Mouse (Mus musculus) lung, embryonic 15.5 days (tissue): ENCODE results near the gene Fgfr2. TPM values are rescaled to one million over a fixed set of nuclear protein-coding genes. Genes with fewer than 3 reads are reported as not detected.
A peak's percentile ranks its signal among the peaks of the same experiment; 100 is the strongest.
"Not testable (repeated sequence)": the region's sequence is repeated elsewhere in the genome, so short reads cannot be mapped to it uniquely, and the experiment has no call there.

ENCODE experiments used
- ATAC-seq: fragments of 200-750 bp; cut with Nextera tagmentation; 2 replicates; pipeline ENCODE4 v1.8.0; 2017; ENCODE audit warnings: moderate number of reproducible peaks, borderline replicate concordance; ENCODE audit not compliant: low FRiP score, low TSS enrichment; ENCODE audit errors: extremely low read depth
- H3K27ac ChIP-seq: fragments of 300-500 bp; sonication (generic); 2 replicates; pipeline ENCODE4 v1.5.1; 2015; ENCODE audit warnings: moderate library complexity, mild to moderate bottlenecking, inconsistent platforms
- H3K27me3 ChIP-seq: fragments of 300-500 bp; sonication (generic); 2 replicates; pipeline ENCODE4 v1.6.1; 2015; ENCODE audit warnings: inconsistent platforms
- H3K36me3 ChIP-seq: fragments of 300-500 bp; sonication (generic); 2 replicates; pipeline ENCODE4 v1.6.1; 2015; ENCODE audit warnings: inconsistent platforms
- H3K4me1 ChIP-seq: fragments of 300-500 bp; sonication (generic); 2 replicates; pipeline ENCODE4 v1.6.1; 2015; ENCODE audit warnings: inconsistent platforms
- H3K4me2 ChIP-seq: fragments of 300-500 bp; sonication (generic); 2 replicates; pipeline ENCODE4 v1.6.1; 2015; ENCODE audit warnings: inconsistent platforms, mild to moderate bottlenecking, moderate library complexity
- H3K4me3 ChIP-seq: fragments of 300-500 bp; sonication (generic); 2 replicates; pipeline ENCODE4 v1.5.1; 2015; ENCODE audit warnings: mild to moderate bottlenecking, inconsistent platforms
- H3K9ac ChIP-seq: fragments of 300-500 bp; sonication (generic); 2 replicates; pipeline ENCODE4 v1.6.1; 2015; ENCODE audit warnings: inconsistent platforms
- H3K9me3 ChIP-seq: fragments of 300-500 bp; sonication (generic); 2 replicates; pipeline ENCODE4 v1.6.1; 2016; ENCODE audit warnings: inconsistent platforms
- WGBS: fragments of 180-500 bp; shearing (Covaris S2); methylation state at CpG from one replicate; pipeline ENCODE4 v1.1.7; 2015; 5-methylcytosine and 5-hydroxymethylcytosine counted together
- polyA plus RNA-seq: library from polyadenylated mRNA; unstranded; fragments of >200 nt; fragmentation: Nextera tagmentation; extraction: Ambion mirVana; gene quantifications from 2 replicates; pipeline ENCODE4 v1.2.1, GENCODE M21; 2015

The Fgfr2 gene
- polyA plus RNA-seq, 1 experiment from 2014 or later = 160 TPM

- not testable (repeated sequence) for H3K27ac ChIP-seq
- 83% methylated on average over 7 of the region's 7 CpGs for WGBS
These were observed 27.5 kb downstream of the Fgfr2 start for GRCm38 (mm10) chr7:133095610-133096009.

GRCm38 (mm10) chr7:133094711-133095495 lies 28.2 kb downstream of the Fgfr2 start:
- Histone ChIP-seq H3K27ac (no peak overlapping the region), H3K36me3 (0 out of 2 replicates have a peak, but pooled peaks cover 2% of the 10 kb centered on the region), H3K4me1 (peaks cover 34% of the 10 kb centered on the region), H3K4me3 (no peak overlapping the region), H3K9ac (no peak overlapping the region), H3K4me2 (no peak overlapping the region), H3K27me3 (no peaks in the 10 kb centered on the region), H3K9me3 (no peaks in the 10 kb centered on the region)
- WGBS = 76% methylated on average over 9 of the region's 9 CpGs
- ATAC-seq = no peak

More at GRCm38 (mm10) chr7:133095610-133096009, 27.5 kb downstream of the Fgfr2 start:
- not testable (repeated sequence) for H3K27me3 ChIP-seq, H3K4me2 ChIP-seq, H3K4me3 ChIP-seq, H3K9ac ChIP-seq, H3K9me3 ChIP-seq, ATAC-seq, H3K36me3 ChIP-seq
- H3K4me1 ChIP-seq = peaks cover 34% of the 10 kb centered on the region

- no peak overlapping the region for H3K4me2 ChIP-seq
- no peak for ATAC-seq
- WGBS = 72% methylated on average over 3 of the region's 3 CpGs
- H3K4me3 ChIP-seq = no peak overlapping the region
- H3K27ac ChIP-seq = no peak overlapping the region
- no peaks in the 10 kb centered on the region for H3K9me3 ChIP-seq
- 0 out of 2 replicates have a peak, but pooled peaks cover 2% of the 10 kb centered on the region for H3K36me3 ChIP-seq
- H3K4me1 ChIP-seq = peaks cover 32% of the 10 kb centered on the region
- no peak overlapping the region for H3K9ac ChIP-seq
- no peaks in the 10 kb centered on the region for H3K27me3 ChIP-seq
These were observed 29.0 kb downstream of the Fgfr2 start for GRCm38 (mm10) chr7:133094161-133094560.

GRCm38 (mm10) chr7:133093731-133094130 lies 29.4 kb downstream of the Fgfr2 start:
- Histone ChIP-seq H3K36me3 (0 out of 2 replicates have a peak, but pooled peaks cover 2% of the 10 kb centered on the region), H3K9me3 (no peaks in the 10 kb centered on the region), H3K27me3 (no peaks in the 10 kb centered on the region), H3K4me1 (peaks cover 32% of the 10 kb centered on the region), H3K27ac (no peak overlapping the region), H3K4me3 (no peak overlapping the region), H3K4me2 (no peak overlapping the region), H3K9ac (no peak overlapping the region)
- no peak for ATAC-seq
- 84% methylated on average over 5 of the region's 5 CpGs for WGBS

- H3K27me3 ChIP-seq = no peaks in the 10 kb centered on the region
- no peak overlapping the region for H3K4me2 ChIP-seq
- peaks cover 36% of the 10 kb centered on the region for H3K4me1 ChIP-seq
- H3K36me3 ChIP-seq = 0 out of 2 replicates have a peak, but pooled peaks cover 2% of the 10 kb centered on the region
- H3K4me3 ChIP-seq = no peak overlapping the region
- ATAC-seq = no peak
- WGBS = 81% methylated on average over 4 of the region's 4 CpGs
- no peak overlapping the region for H3K9ac ChIP-seq
- H3K9me3 ChIP-seq = no peaks in the 10 kb centered on the region
- H3K27ac ChIP-seq = 0 out of 2 replicates have a peak overlapping the region, but pooled peaks have one; percentile 21
These were observed 32.5 kb downstream of the Fgfr2 start for GRCm38 (mm10) chr7:133090641-133091040.

- no peak for ATAC-seq
- no peak overlapping the region for H3K9ac ChIP-seq
- 0 out of 2 replicates have a peak, but pooled peaks cover 2% of the 10 kb centered on the region for H3K36me3 ChIP-seq
- 62% methylated on average over 11 of the region's 11 CpGs for WGBS
- H3K27me3 ChIP-seq = no peaks in the 10 kb centered on the region
- no peaks in the 10 kb centered on the region for H3K9me3 ChIP-seq
- H3K4me1 ChIP-seq = peaks cover 36% of the 10 kb centered on the region
- H3K4me3 ChIP-seq = no peak overlapping the region
- H3K4me2 ChIP-seq = no peak overlapping the region
- peak overlapping the region; percentile 21 for H3K27ac ChIP-seq
These were observed 33.4 kb downstream of the Fgfr2 start for GRCm38 (mm10) chr7:133089621-133090260.

- peak; percentile 78 for ATAC-seq
- Histone ChIP-seq H3K9me3 (no peaks in the 10 kb centered on the region), H3K36me3 (0 out of 2 replicates have a peak, but pooled peaks cover 2% of the 10 kb centered on the region), H3K27ac (peak overlapping the region; percentile 85), H3K9ac (no peak overlapping the region), H3K4me2 (peak overlapping the region; percentile 43), H3K27me3 (no peaks in the 10 kb centered on the region), H3K4me1 (peaks cover 36% of the 10 kb centered on the region), H3K4me3 (peak overlapping the region; percentile 2; the same call in 1 of the 2 replicates)
- WGBS = 15% methylated on average over 11 of the region's 11 CpGs
These were observed 34.3 kb downstream of the Fgfr2 start for GRCm38 (mm10) chr7:133088830-133089261.

- peak overlapping the region; percentile 2; the same call in 1 of the 2 replicates for H3K4me3 ChIP-seq
- H3K27ac ChIP-seq = peak overlapping the region; percentile 85
- no peaks in the 10 kb centered on the region for H3K9me3 ChIP-seq
- H3K36me3 ChIP-seq = 0 out of 2 replicates have a peak, but pooled peaks cover 2% of the 10 kb centered on the region
- H3K4me2 ChIP-seq = peak overlapping the region; percentile 43
- no peak overlapping the region for H3K9ac ChIP-seq
- no peak for ATAC-seq
- H3K27me3 ChIP-seq = no peaks in the 10 kb centered on the region
- 36% methylated on average over 4 of the region's 4 CpGs for WGBS
- H3K4me1 ChIP-seq = peaks cover 36% of the 10 kb centered on the region
These were observed 34.7 kb downstream of the Fgfr2 start for GRCm38 (mm10) chr7:133088411-133088810.

GRCm38 (mm10) chr7:133085408-133085807 lies 37.7 kb downstream of the Fgfr2 start:
- no peak overlapping the region for H3K9ac ChIP-seq
- H3K4me3 ChIP-seq = no peak overlapping the region
- no peaks in the 10 kb centered on the region for H3K27me3 ChIP-seq
- H3K27ac ChIP-seq = no peak overlapping the region
- H3K36me3 ChIP-seq = peaks cover 8% of the 10 kb centered on the region; the same call in 1 of the 2 replicates
- H3K4me2 ChIP-seq = no peak overlapping the region
- peaks cover 25% of the 10 kb centered on the region for H3K4me1 ChIP-seq
- ATAC-seq = no peak
- H3K9me3 ChIP-seq = no peaks in the 10 kb centered on the region
- 74% methylated on average over 3 of the region's 3 CpGs for WGBS

GRCm38 (mm10) chr7:133083936-133084614 lies 39.1 kb downstream of the Fgfr2 start:
- H3K9me3 ChIP-seq = no peaks in the 10 kb centered on the region
- no peak overlapping the region for H3K4me3 ChIP-seq
- no peak overlapping the region for H3K9ac ChIP-seq
- no peak overlapping the region for H3K27ac ChIP-seq
- ATAC-seq = no peak
- H3K27me3 ChIP-seq = no peaks in the 10 kb centered on the region
- H3K4me1 ChIP-seq = peaks cover 14% of the 10 kb centered on the region
- peaks cover 9% of the 10 kb centered on the region; the same call in 1 of the 2 replicates for H3K36me3 ChIP-seq
- H3K4me2 ChIP-seq = no peak overlapping the region
- 79% methylated on average over 13 of the region's 13 CpGs for WGBS

- Histone ChIP-seq H3K9ac (no peak overlapping the region), H3K4me2 (no peak overlapping the region), H3K9me3 (no peaks in the 10 kb centered on the region), H3K4me3 (no peak overlapping the region), H3K27me3 (no peaks in the 10 kb centered on the region), H3K4me1 (no peaks in the 10 kb centered on the region; the same call in 1 of the 2 replicates), H3K36me3 (peaks cover 20% of the 10 kb centered on the region; the same call in 1 of the 2 replicates), H3K27ac (no peak overlapping the region)
- 81% methylated on average over 1 of the region's 1 CpGs for WGBS
- no peak for ATAC-seq
These were observed 44.2 kb downstream of the Fgfr2 start for GRCm38 (mm10) chr7:133078929-133079328.
